Mouse (Mus musculus) thymus, adult 2 months (tissue): ENCODE measurements at regions not wholly inside any gene's neighbourhood (a gene's known extent, or its start where the extent isn't known, plus 50 kb on each side); places are given as distances from the start of the nearest gene placed in this dataset.

ENCODE experiments used
- CTCF ChIP-seq: fragments of 200-500 bp; IDR thresholded peaks from 2 replicates; pipeline ENCODE4 v1.5.1; 2012; ENCODE audit warnings: mild to moderate bottlenecking, control low read depth, low read length, moderate library complexity, borderline replicate concordance; ENCODE audit not compliant: control insufficient read depth, poor library complexity, insufficient read depth; ENCODE audit errors: extremely low read depth
- POLR2A ChIP-seq: fragments of 200-500 bp; IDR thresholded peaks from 2 replicates; pipeline ENCODE4 v1.6.1; 2012; ENCODE audit warnings: mild to moderate bottlenecking, low read length, control low read depth, moderate library complexity; ENCODE audit not compliant: control insufficient read depth, poor library complexity, insufficient read depth; ENCODE audit errors: extremely low read depth

- TF ChIP-seq CTCF (no peak), POLR2A (no peak)
Observed at GRCm38 (mm10) chr3:70097813-70098212, 90.4 kb downstream of the Otol1 start.
